Mouse (Mus musculus) adrenal gland, adult 18-20 months (tissue): ENCODE data around the gene S100a11. TPM values are rescaled to one million over a fixed set of nuclear protein-coding genes. Genes with fewer than 3 reads are reported as not detected.

Source experiments
- DNase-seq, 2 experiments: peaks; one replicate each; pipeline ENCODE4 v3.0.0; 2021 to 2022; ENCODE audit warnings: low spot score in 2 of 2
- total RNA-seq, 2 experiments: library from RNA; stranded (reverse); gene quantifications; 1 replicate in 1 of 2; 2 replicates in 1 of 2; pipeline ENCODE4 v1.2.3; 2021

S100a11 gene
- total RNA-seq, 2 experiments from 2014 or later, result 207 to 349 TPM

GRCm38 (mm10) chr3:93555878-93556254 is 35.6 kb downstream of the S100a11 start:
- DNase-seq, result peak; percentile 43 to 51

- no peak for DNase-seq
Observed at GRCm38 (mm10) chr3:93556599-93556998, 36.3 kb downstream of the S100a11 start.

- no peak for DNase-seq
Observed at GRCm38 (mm10) chr3:93557471-93557870, 37.2 kb downstream of the S100a11 start.

GRCm38 (mm10) chr3:93559961-93560360 is 39.7 kb downstream of the S100a11 start:
- no peak for DNase-seq

GRCm38 (mm10) chr3:93562372-93562771 is 42.1 kb downstream of the S100a11 start:
- DNase-seq, result no peak

- DNase-seq, result no peak
Observed at GRCm38 (mm10) chr3:93563216-93563615, 42.9 kb downstream of the S100a11 start.

- no peak for DNase-seq
Observed at GRCm38 (mm10) chr3:93566892-93567291, 46.6 kb downstream of the S100a11 start.

- DNase-seq, result no peak
Observed at GRCm38 (mm10) chr3:93567721-93568120, 47.4 kb downstream of the S100a11 start.

- DNase-seq, result peak; percentile 29 to 38
Observed at GRCm38 (mm10) chr3:93568428-93569040, 48.2 kb downstream of the S100a11 start.

GRCm38 (mm10) chr3:93569046-93569445 is 48.8 kb downstream of the S100a11 start:
- no peak for DNase-seq

- DNase-seq, result peak in 1 of 2 experiments; percentile 49
Observed at GRCm38 (mm10) chr3:93572058-93572791, 51.9 kb downstream of the S100a11 start.

Other genes with a start within 250 kb of the S100a11 start
- not detected for gene Flg, start 247.0 kb upstream of the S100a11 start, total RNA-seq
- not detected for gene Hrnr, start 200.7 kb upstream of the S100a11 start, total RNA-seq
- gene Rptn, start 126.8 kb upstream of the S100a11 start, total RNA-seq, result not detected
- gene Tchh, start 78.2 kb upstream of the S100a11 start, total RNA-seq, result 1 to 10 TPM in 1 of 2 experiments, under 1 TPM in 1; 0.10 to 1.0 TPM
- gene Tchhl1, start 51.7 kb upstream of the S100a11 start, total RNA-seq, result 1 to 10 TPM in 1 of 2 experiments, not detected in 1; 1.3 TPM
- gene S100a10, start 34.6 kb downstream of the S100a11 start, total RNA-seq, result 100 to 1,000 TPM; 159 to 177 TPM
- gene Tdpoz2, start 132.2 kb downstream of the S100a11 start, total RNA-seq, result not detected
- gene Tdpoz1, start 155.8 kb downstream of the S100a11 start, total RNA-seq, result not detected
- not detected for gene Gm37596, start 172.6 kb downstream of the S100a11 start, total RNA-seq